Mouse (Mus musculus): ENCODE measurements around the gene Gna13.

Gna13 gene

GRCm38 (mm10) chr11:109420567-109420962 is 57.9 kb downstream of the Gna13 start:
- DNase-seq (ENCODE audit: low read depth, low spot score): no peak

GRCm38 (mm10) chr11:109421205-109421604 is 58.6 kb downstream of the Gna13 start:
- no peak for DNase-seq (ENCODE audit: low read depth, low spot score)

- no peak for DNase-seq (ENCODE audit: low read depth, low spot score)
Measured at GRCm38 (mm10) chr11:109422263-109422662, 59.6 kb downstream of the Gna13 start.

GRCm38 (mm10) chr11:109423294-109423693 is 60.7 kb downstream of the Gna13 start:
- no peak for DNase-seq (ENCODE audit: low read depth, low spot score)

GRCm38 (mm10) chr11:109425392-109426271 is 63.0 kb downstream of the Gna13 start, which contains the start of gene Amz2:
Gene Amz2, plus strand, starts transcription at chr11:109425946.
- peak; percentile 100 for DNase-seq (ENCODE audit: low read depth, low spot score)

- DNase-seq (ENCODE audit: low read depth, low spot score): no peak
Measured at GRCm38 (mm10) chr11:109426272-109426586, 63.6 kb downstream of the Gna13 start.

GRCm38 (mm10) chr11:109427353-109427752 is 64.7 kb downstream of the Gna13 start:
- no peak for DNase-seq (ENCODE audit: low read depth, low spot score)

GRCm38 (mm10) chr11:109434233-109434798 is 71.7 kb downstream of the Gna13 start:
- no peak for DNase-seq (ENCODE audit: low read depth, low spot score)

- no peak for DNase-seq (ENCODE audit: low read depth, low spot score)
Measured at GRCm38 (mm10) chr11:109436889-109437288, 74.3 kb downstream of the Gna13 start.

GRCm38 (mm10) chr11:109439209-109439608 is 76.6 kb downstream of the Gna13 start:
- no peak for DNase-seq (ENCODE audit: low read depth, low spot score)

- peak; percentile 41 for DNase-seq (ENCODE audit: low read depth, low spot score)
Measured at GRCm38 (mm10) chr11:109439829-109440340, 77.3 kb downstream of the Gna13 start.

GRCm38 (mm10) chr11:109440641-109441040 is 78.0 kb downstream of the Gna13 start:
- DNase-seq (ENCODE audit: low read depth, low spot score): no peak

GRCm38 (mm10) chr11:109441119-109441518 is 78.5 kb downstream of the Gna13 start:
- DNase-seq (ENCODE audit: low read depth, low spot score): peak; percentile 73

- DNase-seq (ENCODE audit: low read depth, low spot score): no peak
Measured at GRCm38 (mm10) chr11:109442166-109442730, 79.6 kb downstream of the Gna13 start.

GRCm38 (mm10) chr11:109443468-109444263 is 81.0 kb downstream of the Gna13 start:
- DNase-seq (ENCODE audit: low read depth, low spot score): no peak

GRCm38 (mm10) chr11:109444600-109444999 is 82.0 kb downstream of the Gna13 start:
- DNase-seq (ENCODE audit: low read depth, low spot score): peak; percentile 74

- DNase-seq (ENCODE audit: low read depth, low spot score): peak; percentile 55
Measured at GRCm38 (mm10) chr11:109445438-109446035, 82.9 kb downstream of the Gna13 start.
